Mouse (Mus musculus) MEL-GATA-1-ER (cell line): Measurements from ENCODE around the gene Zcwpw1.
A peak's percentile ranks its signal among the peaks of the same experiment; 100 is the strongest.
"Not testable (repeated sequence)": the region's sequence is repeated elsewhere in the genome, so short reads cannot be mapped to it uniquely, and the experiment has no call there.

Source experiments
- DNase-seq: peaks from one replicate; pipeline ENCODE4 v3.0.0-alpha.2; 2012; ENCODE audit warnings: low read depth; ENCODE audit errors: extremely low read depth

Gene Zcwpw1

GRCm38 (mm10) chr5:137833500-137833899 is 45.9 kb downstream of the Zcwpw1 start:
- no peak for DNase-seq

GRCm38 (mm10) chr5:137835966-137836520 is 48.4 kb downstream of the Zcwpw1 start, which contains the start of gene Pilra:
Gene Pilra (minus strand): TSS chr5:137836281.
- DNase-seq = not testable (repeated sequence)

- no peak for DNase-seq
These were observed 49.0 kb downstream of the Zcwpw1 start for GRCm38 (mm10) chr5:137836611-137837010.

- not testable (repeated sequence) for DNase-seq
These were observed 49.5 kb downstream of the Zcwpw1 start for GRCm38 (mm10) chr5:137837110-137837509.

- DNase-seq = not testable (repeated sequence)
These were observed 62.7 kb downstream of the Zcwpw1 start for GRCm38 (mm10) chr5:137850313-137850712.

- not testable (repeated sequence) for DNase-seq
These were observed 67.3 kb downstream of the Zcwpw1 start for GRCm38 (mm10) chr5:137854907-137855306.

GRCm38 (mm10) chr5:137856870-137857269 is 69.3 kb downstream of the Zcwpw1 start:
- not testable (repeated sequence) for DNase-seq

GRCm38 (mm10) chr5:137857960-137858710 is 70.5 kb downstream of the Zcwpw1 start, which contains the start of gene Pilrb1:
Gene Pilrb1 (minus strand): TSS chr5:137858106.
- DNase-seq = not testable (repeated sequence)

GRCm38 (mm10) chr5:137864008-137864407 is 76.4 kb downstream of the Zcwpw1 start:
- DNase-seq = not testable (repeated sequence)

- not testable (repeated sequence) for DNase-seq
These were observed 81.0 kb downstream of the Zcwpw1 start for GRCm38 (mm10) chr5:137868600-137868999.

- DNase-seq = peak; percentile 51
These were observed 84.2 kb downstream of the Zcwpw1 start, which contains the start of gene Pilrb2 for GRCm38 (mm10) chr5:137871644-137872380. Gene Pilrb2 (minus strand): TSS chr5:137871815.
